ENCODE assay signal across 8 mouse cellular contexts in genomic region chr2:36230366-36230765, GRCm38 (mm10). TPM values are rescaled to one million over a fixed set of nuclear protein-coding genes. Genes with fewer than 3 reads are reported as not detected.
DNase-seq lines count a peak whose midpoint lies in the region; ATAC-seq and TF ChIP-seq lines count a peak whose summit lies in the region.

TSS of gene Ptgs1 (plus strand) at chr2:36230426.

- H3K4me2 ChIP-seq in forebrain, embryonic 15.5 days (replicated peaks): peak within 1 kb of the TSS; percentile 50
- H3K4me2 ChIP-seq in hindbrain, embryonic 15.5 days: peak within 1 kb of the TSS; percentile 75

- WGBS in forebrain, embryonic 15.5 days: under 1% methylated on average over 18 of the region's 18 CpGs
- WGBS in hindbrain, embryonic 15.5 days: under 1% methylated on average over 18 of the region's 18 CpGs
- WGBS in macrophage (ENCODE audit: missing documents): 1% methylated on average over 18 of the region's 18 CpGs

- intact Hi-C loops in gastrocnemius, adult 2 months (cut with DNase I): no loop called here

- peaks cover 10% of the 10 kb centered on the region for H3K4me1 ChIP-seq in forebrain, embryonic 15.5 days
- peaks cover 9% of the 10 kb centered on the region for H3K4me1 ChIP-seq in hindbrain, embryonic 15.5 days (replicated peaks)

- peak within 1 kb of the TSS; percentile 76 for H3K4me3 ChIP-seq in gastrocnemius, adult 2 months
- peak within 1 kb of the TSS; percentile 30 for H3K4me3 ChIP-seq in forebrain, embryonic 15.5 days
- peak within 1 kb of the TSS; percentile 40 for H3K4me3 ChIP-seq in hindbrain, embryonic 15.5 days
- peak within 1 kb of the TSS; percentile 35 for H3K4me3 ChIP-seq in macrophage (ENCODE audit: inconsistent target)

- no peaks in the 10 kb centered on the region for H3K79me2 ChIP-seq in macrophage (ENCODE audit: inconsistent target)

- TF ChIP-seq CTCF in gastrocnemius, adult 2 months (IDR thresholded peaks at IDR 0.05): no peak

- ATAC-seq in forebrain, embryonic 15.5 days (replicated peaks): 0 out of 2 replicates have a peak, but pooled peaks have one; percentile 41
- ATAC-seq in hindbrain, embryonic 15.5 days (ENCODE audit: low FRiP score, low read depth): peak; percentile 65

- peak within 1 kb of the TSS; percentile 32; the same call in 1 of the 2 replicates for H3K9ac ChIP-seq in forebrain, embryonic 15.5 days (replicated peaks)
- H3K9ac ChIP-seq in hindbrain, embryonic 15.5 days: 0 out of 2 replicates have a peak within 1 kb of the TSS, but pooled peaks have one; percentile 39

- peak; percentile 70 for DNase-seq in gastrocnemius, adult 2 months
- DNase-seq in gastrocnemius, postnatal 10 days: no peak
- DNase-seq in adrenal gland, postnatal 14 days: peak; percentile 61
- peak; percentile 27 to 36 for DNase-seq in left cerebral cortex, adult 8-10 months (ENCODE audit: low spot score in 2 of 2)
- peak; percentile 48 to 74 for DNase-seq in spleen, postnatal 4 days (ENCODE audit: low spot score in 2 of 2)

- no peaks in the 10 kb centered on the region for H3K9me3 ChIP-seq in forebrain, embryonic 15.5 days
- H3K9me3 ChIP-seq in hindbrain, embryonic 15.5 days: no peaks in the 10 kb centered on the region

- H3K27me3 ChIP-seq in forebrain, embryonic 15.5 days: peaks cover 3% of the 10 kb centered on the region; the same call in 1 of the 2 replicates
- 0 out of 2 replicates have a peak, but pooled peaks cover 3% of the 10 kb centered on the region for H3K27me3 ChIP-seq in hindbrain, embryonic 15.5 days

- no peaks in the 10 kb centered on the region for H3K36me3 ChIP-seq in forebrain, embryonic 15.5 days
- no peaks in the 10 kb centered on the region for H3K36me3 ChIP-seq in hindbrain, embryonic 15.5 days
- no peaks in the 10 kb centered on the region for H3K36me3 ChIP-seq in macrophage (ENCODE audit: inconsistent target)

- H3K27ac ChIP-seq in gastrocnemius, adult 2 months: peak within 1 kb of the TSS; percentile 76
- H3K27ac ChIP-seq in forebrain, embryonic 15.5 days (replicated peaks): no peak within 1 kb of the TSS
- H3K27ac ChIP-seq in hindbrain, embryonic 15.5 days (replicated peaks): no peak within 1 kb of the TSS
- no peak within 1 kb of the TSS for H3K27ac ChIP-seq in macrophage

RNA-seq across cellular contexts. Expression of gene Ptgs1, which starts in this region (rescaled TPM):
- 1 to 10 TPM; 3.9 to 5.5 TPM for total RNA-seq in gastrocnemius, adult 2 months (2021)
- 1 to 10 TPM; 3.9 to 5.6 TPM for total RNA-seq in gastrocnemius, postnatal 10 days (2021)
- 13.6 and 14.9 TPM in 2 replicates for total RNA-seq in adrenal gland, postnatal 14 days (2021)
- 2.7 and 3.4 TPM in 2 replicates for polyA plus RNA-seq in forebrain, embryonic 15.5 days (2015; fragmentation: Nextera tagmentation; extraction: Ambion mirVana)
- 5.0 and 6.3 TPM in 2 replicates for polyA plus RNA-seq in hindbrain, embryonic 15.5 days (2015; fragmentation: Nextera tagmentation; extraction: Ambion mirVana)
- total RNA-seq in left cerebral cortex, adult 8-10 months (2022): 10 to 100 TPM; 23.9 to 31.0 (median 27.8) TPM
- 100 to 1,000 TPM in 4 of 26 experiments, 10 to 100 TPM in 20, 1 to 10 TPM in 2; 7.9 to 140 (median 41.4) TPM for total RNA-seq in macrophage (2018; cell fraction: chromatin; rRNA removed)
- total RNA-seq in macrophage (2018; cell fraction: cytosol; rRNA removed): 10 to 100 TPM in 14 of 26 experiments, 1 to 10 TPM in 12; 3.2 to 31.8 (median 12.4) TPM
- total RNA-seq in macrophage (2018; cell fraction: nucleus; rRNA removed): 100 to 1,000 TPM in 1 of 26 experiments, 10 to 100 TPM in 20, 1 to 10 TPM in 5; 6.8 to 103 (median 22.2) TPM
- 10.2 to 38.1 TPM (median 20.3 TPM) in 3 replicates for polyA plus RNA-seq in macrophage (2018)
